Mouse (Mus musculus): ENCODE results near the gene Zscan21. TPM values are rescaled to one million over a fixed set of nuclear protein-coding genes. Genes with fewer than 3 reads are reported as not detected.
"Not testable (repeated sequence)": the region's sequence is repeated elsewhere in the genome, so short reads cannot be mapped to it uniquely, and the experiment has no call there.

The Zscan21 gene
- polyA plus RNA-seq, 1 experiment from 2014 or later, result 77.3 TPM

GRCm38 (mm10) chr5:138088366-138088765 lies 28.3 kb upstream of the Zscan21 start:
- Histone ChIP-seq H3K36me3 (peaks cover 31% of the 10 kb centered on the region), H3K4me2 (replicated peaks) (no peak overlapping the region), H3K4me3 (no peak overlapping the region), H3K9me3 (no peaks in the 10 kb centered on the region), H3K9ac (no peak overlapping the region), H3K27ac (no peak overlapping the region), H3K27me3 (no peaks in the 10 kb centered on the region), H3K4me1 (peaks cover 9% of the 10 kb centered on the region)
- 87% methylated on average over 3 of the region's 3 CpGs for WGBS
- no peak for ATAC-seq (ENCODE audit: low FRiP score, low read depth)

- Histone ChIP-seq H3K9me3 (no peaks in the 10 kb centered on the region), H3K36me3 (peaks cover 38% of the 10 kb centered on the region), H3K4me2 (replicated peaks) (no peak overlapping the region), H3K27ac (no peak overlapping the region), H3K4me1 (peaks cover 9% of the 10 kb centered on the region), H3K27me3 (no peaks in the 10 kb centered on the region), H3K9ac (no peak overlapping the region), H3K4me3 (no peak overlapping the region)
- ATAC-seq (ENCODE audit: low FRiP score, low read depth), result no peak
- WGBS, result 90% methylated on average over 6 of the region's 6 CpGs
Observed at GRCm38 (mm10) chr5:138089108-138089551, 27.6 kb upstream of the Zscan21 start.

GRCm38 (mm10) chr5:138090271-138090670 lies 26.4 kb upstream of the Zscan21 start:
- no peak overlapping the region for H3K27ac ChIP-seq
- H3K4me1 ChIP-seq, result peaks cover 7% of the 10 kb centered on the region
- no peak overlapping the region for H3K4me2 ChIP-seq (replicated peaks)
- no peaks in the 10 kb centered on the region for H3K27me3 ChIP-seq
- no peak overlapping the region for H3K4me3 ChIP-seq
- H3K9me3 ChIP-seq, result no peaks in the 10 kb centered on the region
- ATAC-seq (ENCODE audit: low FRiP score, low read depth), result no peak
- peaks cover 50% of the 10 kb centered on the region for H3K36me3 ChIP-seq
- H3K9ac ChIP-seq, result no peak overlapping the region
- 80% methylated on average over 3 of the region's 3 CpGs for WGBS

- Histone ChIP-seq H3K27ac (no peak overlapping the region), H3K4me1 (peaks cover 7% of the 10 kb centered on the region), H3K9ac (no peak overlapping the region), H3K27me3 (no peaks in the 10 kb centered on the region), H3K4me2 (replicated peaks) (no peak overlapping the region), H3K9me3 (no peaks in the 10 kb centered on the region), H3K4me3 (no peak overlapping the region), H3K36me3 (peaks cover 53% of the 10 kb centered on the region)
- no peak for ATAC-seq (ENCODE audit: low FRiP score, low read depth)
- 95% methylated on average over 5 of the region's 5 CpGs for WGBS
Observed at GRCm38 (mm10) chr5:138090737-138091136, 26.0 kb upstream of the Zscan21 start.

- Histone ChIP-seq H3K36me3 (peaks cover 68% of the 10 kb centered on the region), H3K27ac (no peak overlapping the region)
- ATAC-seq (ENCODE audit: low FRiP score, low read depth), result no peak
Observed at GRCm38 (mm10) chr5:138092771-138093170, 23.9 kb upstream of the Zscan21 start.

GRCm38 (mm10) chr5:138094474-138094873 lies 22.2 kb upstream of the Zscan21 start:
- Histone ChIP-seq H3K27ac (no peak overlapping the region), H3K9me3 (no peaks in the 10 kb centered on the region), H3K4me1 (no peaks in the 10 kb centered on the region), H3K36me3 (peaks cover 69% of the 10 kb centered on the region), H3K4me3 (no peak overlapping the region), H3K27me3 (no peaks in the 10 kb centered on the region), H3K4me2 (replicated peaks) (no peak overlapping the region), H3K9ac (no peak overlapping the region)
- ATAC-seq (ENCODE audit: low FRiP score, low read depth), result no peak
- 95% methylated on average over 6 of the region's 6 CpGs for WGBS

More at GRCm38 (mm10) chr5:138092771-138093170, 23.9 kb upstream of the Zscan21 start:
- 90% methylated on average over 4 of the region's 4 CpGs for WGBS
- Histone ChIP-seq H3K4me2 (replicated peaks) (no peak overlapping the region), H3K27me3 (no peaks in the 10 kb centered on the region), H3K4me3 (no peak overlapping the region), H3K9me3 (no peaks in the 10 kb centered on the region), H3K9ac (no peak overlapping the region), H3K4me1 (no peaks in the 10 kb centered on the region)

- Histone ChIP-seq H3K27ac (no peak overlapping the region), H3K9ac (no peak overlapping the region), H3K9me3 (no peaks in the 10 kb centered on the region), H3K4me2 (replicated peaks) (no peak overlapping the region), H3K36me3 (peaks cover 61% of the 10 kb centered on the region), H3K4me1 (no peaks in the 10 kb centered on the region), H3K4me3 (no peak overlapping the region), H3K27me3 (no peaks in the 10 kb centered on the region)
- no peak for ATAC-seq (ENCODE audit: low FRiP score, low read depth)
- WGBS, result 94% methylated on average over 2 of the region's 2 CpGs
Observed at GRCm38 (mm10) chr5:138104976-138105375, 11.7 kb upstream of the Zscan21 start.

GRCm38 (mm10) chr5:138107130-138107529 lies 9.6 kb upstream of the Zscan21 start:
- WGBS, result 63% methylated on average over 3 of the region's 3 CpGs

GRCm38 (mm10) chr5:138109847-138110396 lies 6.8 kb upstream of the Zscan21 start:
- H3K27ac ChIP-seq; H3K4me3 ChIP-seq; H3K27me3 ChIP-seq; H3K4me2 ChIP-seq (replicated peaks); ATAC-seq (ENCODE audit: low FRiP score, low read depth); H3K9ac ChIP-seq; H3K9me3 ChIP-seq; H3K4me1 ChIP-seq: not testable (repeated sequence)
- peaks cover 12% of the 10 kb centered on the region for H3K36me3 ChIP-seq
- 60% methylated on average over 4 of the region's 4 CpGs for whole genome bisulfite sequencing

More at GRCm38 (mm10) chr5:138107130-138107529, 9.6 kb upstream of the Zscan21 start:
- H3K36me3 ChIP-seq, result peaks cover 40% of the 10 kb centered on the region
- no peaks in the 10 kb centered on the region for H3K9me3 ChIP-seq
- no peak overlapping the region for H3K4me2 ChIP-seq (replicated peaks)
- no peak overlapping the region for H3K4me3 ChIP-seq
- H3K9ac ChIP-seq, result no peak overlapping the region
- no peaks in the 10 kb centered on the region for H3K4me1 ChIP-seq
- no peak overlapping the region for H3K27ac ChIP-seq
- no peaks in the 10 kb centered on the region for H3K27me3 ChIP-seq
- no peak for ATAC-seq (ENCODE audit: low FRiP score, low read depth)

- peaks cover 28% of the 10 kb centered on the region for H3K36me3 ChIP-seq
- H3K9me3 ChIP-seq, result no peaks in the 10 kb centered on the region
- peak overlapping the region; percentile 82 for H3K9ac ChIP-seq
- ATAC-seq (ENCODE audit: low FRiP score, low read depth), result peak; percentile 30; the same call in 1 of the 2 replicates
- H3K4me1 ChIP-seq, result peaks cover 13% of the 10 kb centered on the region
- WGBS, result 5% methylated on average over 16 of the region's 16 CpGs
- peak overlapping the region; percentile 95 for H3K27ac ChIP-seq
- H3K27me3 ChIP-seq, result no peaks in the 10 kb centered on the region
- H3K4me2 ChIP-seq (replicated peaks), result peak overlapping the region; percentile 74
- H3K4me3 ChIP-seq, result peak overlapping the region; percentile 69
Observed at GRCm38 (mm10) chr5:138117199-138118015, 704 bp downstream of the Zscan21 start.

- Histone ChIP-seq H3K27ac (no peak overlapping the region), H3K9ac (peak overlapping the region; percentile 82)
- WGBS, result 78% methylated on average over 3 of the region's 3 CpGs
Observed at GRCm38 (mm10) chr5:138118041-138118440, 1.3 kb downstream of the Zscan21 start.

GRCm38 (mm10) chr5:138132425-138133064 lies 15.8 kb downstream of the Zscan21 start:
- Histone ChIP-seq H3K9ac (no peak overlapping the region), H3K4me2 (replicated peaks) (no peak overlapping the region), H3K9me3 (no peaks in the 10 kb centered on the region), H3K36me3 (peaks cover 81% of the 10 kb centered on the region), H3K27ac (no peak overlapping the region), H3K4me1 (no peaks in the 10 kb centered on the region), H3K27me3 (no peaks in the 10 kb centered on the region), H3K4me3 (no peak overlapping the region)
- no peak for ATAC-seq (ENCODE audit: low FRiP score, low read depth)
- 80% methylated on average over 5 of the region's 5 CpGs for WGBS

More at GRCm38 (mm10) chr5:138118041-138118440, 1.3 kb downstream of the Zscan21 start:
- H3K4me1 ChIP-seq, result peaks cover 13% of the 10 kb centered on the region
- peaks cover 34% of the 10 kb centered on the region for H3K36me3 ChIP-seq
- no peaks in the 10 kb centered on the region for H3K27me3 ChIP-seq
- H3K9me3 ChIP-seq, result no peaks in the 10 kb centered on the region
- peak overlapping the region; percentile 69 for H3K4me3 ChIP-seq
- ATAC-seq (ENCODE audit: low FRiP score, low read depth), result no peak
- H3K4me2 ChIP-seq (replicated peaks), result peak overlapping the region; percentile 74

All from limb, embryonic 13.5 days (tissue).